ENCODE assay signal across 13 mouse cellular contexts in the genomic region with DNA sequence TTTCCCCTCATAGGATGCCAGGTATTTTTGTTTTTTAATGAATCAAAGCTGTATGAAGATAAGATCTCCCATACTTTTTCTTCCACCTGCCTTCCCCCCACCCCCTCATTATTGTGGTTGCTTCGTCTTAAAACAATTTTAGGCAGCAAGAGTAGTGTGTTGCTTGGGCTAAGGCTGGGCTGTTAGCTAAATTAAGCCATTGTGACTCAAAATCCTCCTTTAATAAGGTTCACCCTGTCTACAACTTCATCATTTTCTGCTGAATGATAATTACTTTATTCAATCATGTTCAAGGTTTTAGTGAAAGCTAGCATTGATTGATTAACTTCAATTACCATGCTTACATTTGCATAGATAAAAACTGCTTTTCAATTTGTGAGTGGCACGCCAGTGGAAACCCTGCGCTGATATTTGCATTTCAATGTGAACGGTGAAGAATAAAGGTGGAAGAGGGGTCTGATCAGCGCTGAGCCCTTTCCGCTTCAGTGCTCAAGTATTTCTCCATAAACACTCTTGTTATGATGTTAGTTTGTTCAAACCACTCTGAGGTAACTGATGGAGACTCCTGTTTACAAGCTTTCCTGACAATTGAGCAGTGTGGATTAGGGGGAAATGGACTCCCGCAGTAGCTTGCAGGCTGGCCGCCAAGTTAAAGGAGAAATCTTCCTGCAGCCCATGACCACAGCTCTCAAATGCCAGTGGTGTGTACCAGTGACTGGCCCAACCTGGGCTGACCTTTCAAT.
DNase-seq lines count a peak whose midpoint lies in the region; ATAC-seq lines count a peak whose summit lies in the region.
"Had no signal": no experiment of that assay in that cellular context is flagged by ENCODE, and none has a peak within 500 bp of the region (broad histone marks: within the 10 kb centered on the region; RNA-seq: fewer than 3 reads in every experiment).

No protein-coding gene starts in this region.

- ATAC-seq in hindbrain, embryonic 13.5 days (ENCODE audit: low FRiP score) = peak; percentile 43; the same call in 1 of the 2 replicates
- peak; percentile 30 for ATAC-seq in midbrain, embryonic 15.5 days (replicated peaks)
- no peak for ATAC-seq in megakaryocyte-erythroid progenitor cell, adult 5-6 weeks (replicated peaks; ENCODE audit: low FRiP score, low TSS enrichment, poor library complexity, severe bottlenecking)

- no peaks in the 10 kb centered on the region for H3K9me3 ChIP-seq in forebrain, embryonic 10.5 days
- H3K9me3 ChIP-seq in hindbrain, embryonic 13.5 days = no peaks in the 10 kb centered on the region
- H3K9me3 ChIP-seq in midbrain, embryonic 15.5 days = no peaks in the 10 kb centered on the region
- H3K9me3 ChIP-seq: heart, embryonic 12.5 days; limb, embryonic 12.5 days had no signal

- peak overlapping the region; percentile 14 for H3K4me2 ChIP-seq in hindbrain, embryonic 13.5 days
- no peak overlapping the region; the same call in 1 of the 2 replicates for H3K4me2 ChIP-seq in midbrain, embryonic 15.5 days
- H3K4me2 ChIP-seq: heart, embryonic 12.5 days; limb, embryonic 12.5 days; lung, embryonic 14.5 days had no signal

- intact Hi-C loops in left cerebral cortex, postnatal 25 days (cut with DNase I) = loop anchor here (10.0 kb wide), 1 partner anchor 1264 kb away; no protein-coding TSS in a partner anchor

- no peaks in the 10 kb centered on the region for H3K27me3 ChIP-seq in forebrain, embryonic 10.5 days (ENCODE audit: poor library complexity, severe bottlenecking)
- 0 out of 2 replicates have a peak, but pooled peaks cover 8% of the 10 kb centered on the region for H3K27me3 ChIP-seq in hindbrain, embryonic 13.5 days
- H3K27me3 ChIP-seq in midbrain, embryonic 15.5 days (replicated peaks) = 0 out of 2 replicates have a peak, but pooled peaks cover 3% of the 10 kb centered on the region
- H3K27me3 ChIP-seq: heart, embryonic 12.5 days; limb, embryonic 12.5 days; megakaryocyte, embryonic 14.5 days had no signal

- no peaks in the 10 kb centered on the region for H3K36me3 ChIP-seq in forebrain, embryonic 10.5 days (replicated peaks)
- no peaks in the 10 kb centered on the region for H3K36me3 ChIP-seq in hindbrain, embryonic 13.5 days
- no peaks in the 10 kb centered on the region for H3K36me3 ChIP-seq in midbrain, embryonic 15.5 days (replicated peaks)
- H3K36me3 ChIP-seq: heart, embryonic 12.5 days; limb, embryonic 12.5 days had no signal

- peak; percentile 80 for DNase-seq in heart, adult 11 months
- no peak for DNase-seq in heart, adult 18-20 months
- DNase-seq in forebrain, embryonic 10.5 days (ENCODE audit: extremely low spot score, low spot score) = peak; percentile 60
- no peak for DNase-seq in spleen, adult 18-20 months
- DNase-seq in left cerebral cortex, postnatal 25 days (ENCODE audit: low spot score in 2 of 2) = no peak
- DNase-seq: lung, embryonic 14.5 days had no signal

- H3K9ac ChIP-seq in hindbrain, embryonic 13.5 days = no peak overlapping the region
- H3K9ac ChIP-seq in midbrain, embryonic 15.5 days = no peak overlapping the region
- H3K9ac ChIP-seq: heart, embryonic 12.5 days; limb, embryonic 12.5 days; lung, embryonic 14.5 days had no signal

- 6% methylated on average over 8 of the region's 8 CpGs for WGBS in forebrain, embryonic 10.5 days
- 11% methylated on average over 8 of the region's 8 CpGs for WGBS in hindbrain, embryonic 13.5 days
- WGBS in midbrain, embryonic 15.5 days = 4% methylated on average over 8 of the region's 8 CpGs

- H3K27ac ChIP-seq in forebrain, embryonic 10.5 days = peak overlapping the region; percentile 65
- no peak overlapping the region; the same call in 1 of the 2 replicates for H3K27ac ChIP-seq in hindbrain, embryonic 13.5 days
- H3K27ac ChIP-seq in midbrain, embryonic 15.5 days = no peak overlapping the region
- H3K27ac ChIP-seq: limb, embryonic 12.5 days had no signal

- H3K4me3 ChIP-seq in forebrain, embryonic 10.5 days = no peak overlapping the region; the same call in 1 of the 2 replicates
- H3K4me3 ChIP-seq in hindbrain, embryonic 13.5 days = no peak overlapping the region
- H3K4me3 ChIP-seq in midbrain, embryonic 15.5 days = no peak overlapping the region
- H3K4me3 ChIP-seq: erythroblast, embryonic 14.5 days; heart, embryonic 12.5 days; limb, embryonic 12.5 days; megakaryocyte, embryonic 14.5 days had no signal

- H3K4me1 ChIP-seq in forebrain, embryonic 10.5 days = peaks cover 64% of the 10 kb centered on the region
- peaks cover 36% of the 10 kb centered on the region for H3K4me1 ChIP-seq in hindbrain, embryonic 13.5 days (replicated peaks)
- H3K4me1 ChIP-seq in midbrain, embryonic 15.5 days = peaks cover 36% of the 10 kb centered on the region
- H3K4me1 ChIP-seq: heart, embryonic 12.5 days; megakaryocyte, embryonic 14.5 days had no signal

Comparison
In these comparisons a context has a peak if more than half of its experiments do, and no peak if none do; other contexts are left out.
1. DNase-seq: peak in heart, adult 11 months (single experiment) and forebrain, embryonic 10.5 days (single experiment); none in heart, adult 18-20 months (0 of 2), spleen, adult 18-20 months (0 of 2) and left cerebral cortex, postnatal 25 days (0 of 2).